Mouse (Mus musculus) T-helper 2 cell (primary cell): ENCODE results near the gene Clk2.
"Not testable (repeated sequence)": the region's sequence is repeated elsewhere in the genome, so short reads cannot be mapped to it uniquely, and the experiment has no call there.

Experiments used
- in situ Hi-C: fragments of 300-600 bp; cut with MboI, MseI; formaldehyde crosslinking; loops from one replicate; pipeline ENCODE4 v1.15.1; 2025; ENCODE audit warnings: high pct_unique_total_duplicates

Gene Clk2

GRCm38 (mm10) chr3:89159616-89160344, 4.8 kb upstream of the Clk2 start, which contains the start of gene Hcn3:
Gene Hcn3, minus strand, starts transcription at chr3:89160196.
- in situ Hi-C loops = loop anchor here (5.0 kb wide), 1 partner anchor 42 kb away; no protein-coding TSS in a partner anchor

GRCm38 (mm10) chr3:89161207-89161606, 3.4 kb upstream of the Clk2 start:
- in situ Hi-C loops = not testable (repeated sequence)

- in situ Hi-C loops = no loop called here
Observed at GRCm38 (mm10) chr3:89161786-89162185, 2.8 kb upstream of the Clk2 start.

- in situ Hi-C loops = no loop called here
Observed at GRCm38 (mm10) chr3:89163123-89163522, 1.5 kb upstream of the Clk2 start.

- in situ Hi-C loops = no loop called here
Observed at GRCm38 (mm10) chr3:89163643-89164245, 851 bp upstream of the Clk2 start.

- in situ Hi-C loops = no loop called here
Observed at GRCm38 (mm10) chr3:89165268-89165870, 774 bp downstream of the Clk2 start.

GRCm38 (mm10) chr3:89166945-89167344, 2.4 kb downstream of the Clk2 start:
- in situ Hi-C loops = no loop called here

- in situ Hi-C loops = no loop called here
Observed at GRCm38 (mm10) chr3:89174844-89175243, 10.2 kb downstream of the Clk2 start.

- in situ Hi-C loops = no loop called here
Observed at GRCm38 (mm10) chr3:89175544-89175943, 10.9 kb downstream of the Clk2 start.

GRCm38 (mm10) chr3:89176421-89176820, 11.8 kb downstream of the Clk2 start:
- in situ Hi-C loops = no loop called here

GRCm38 (mm10) chr3:89177242-89178106, 12.9 kb downstream of the Clk2 start, which contains the start of gene Scamp3:
Gene Scamp3, plus strand, starts transcription at chr3:89177473.
- in situ Hi-C loops = no loop called here

GRCm38 (mm10) chr3:89178107-89178385, 13.5 kb downstream of the Clk2 start:
- in situ Hi-C loops = no loop called here

- in situ Hi-C loops = no loop called here
Observed at GRCm38 (mm10) chr3:89179056-89179455, 14.5 kb downstream of the Clk2 start.

GRCm38 (mm10) chr3:89181749-89182500, 17.3 kb downstream of the Clk2 start:
- in situ Hi-C loops = no loop called here

GRCm38 (mm10) chr3:89182531-89183057, 18.0 kb downstream of the Clk2 start:
- in situ Hi-C loops = no loop called here

GRCm38 (mm10) chr3:89183058-89183958, 18.7 kb downstream of the Clk2 start, which contains the start of gene Fam189b:
Gene Fam189b, plus strand, starts transcription at chr3:89183143.
- in situ Hi-C loops = no loop called here

- in situ Hi-C loops = no loop called here
Observed at GRCm38 (mm10) chr3:89183959-89184315, 19.3 kb downstream of the Clk2 start.

- in situ Hi-C loops = no loop called here
Observed at GRCm38 (mm10) chr3:89187197-89187596, 22.6 kb downstream of the Clk2 start.

- in situ Hi-C loops = no loop called here
Observed at GRCm38 (mm10) chr3:89187690-89188477, 23.3 kb downstream of the Clk2 start.
